20 mouse cellular contexts compared by ENCODE assay signal in genomic region chr3:51497978-51498377, GRCm38 (mm10). TPM values are rescaled to one million over a fixed set of nuclear protein-coding genes. Genes with fewer than 3 reads are reported as not detected.
DNase-seq lines count a peak whose midpoint lies in the region; TF ChIP-seq lines count a peak whose summit lies in the region.
"Had no signal": no experiment of that assay in that cellular context is flagged by ENCODE, and none has a peak within 500 bp of the region (broad histone marks: within the 10 kb centered on the region; RNA-seq: fewer than 3 reads in every experiment).

No protein-coding gene starts in this region.

- H3K9me3 ChIP-seq in CH12.LX (replicated peaks; ENCODE audit: low read length) (no peaks in the 10 kb centered on the region), MEL (replicated peaks; ENCODE audit: insufficient read depth, low read length) (no peaks in the 10 kb centered on the region)
- H3K9me3 ChIP-seq: G1E had no signal

- WGBS in lung, adult 2 months, result 100% methylated on average over 1 of the region's 1 CpGs

- no peak for DNase-seq in layer of hippocampus, adult 2 months (ENCODE audit: low spot score in 2 of 2)
- DNase-seq in layer of hippocampus, postnatal 25 days (ENCODE audit: extremely low spot score in 1 of 2, low spot score in 1 of 2), result no peak
- DNase-seq in CH12.LX (ENCODE audit: extremely low read depth) (no peak), MEL (ENCODE audit: low read depth, low spot score) (no peak)
- no peak for DNase-seq in adrenal gland, adult 8-10 months
- no peak for DNase-seq in lung, adult 2 months
- DNase-seq: adrenal gland, adult 2 months; adrenal gland, postnatal 10 days; adrenal gland, postnatal 14 days; adrenal gland, postnatal 25 days; adrenal gland, postnatal 36 days; B cell, adult 2 months; cerebellum, adult 11 months; cerebellum, adult 11-12 months; cerebellum, adult 18-20 months; cerebellum, adult 2 months; cerebellum, adult 8-10 months; cerebellum, adult 9-10 months had no signal

- no peak for TF ChIP-seq EP300 in CH12.LX (IDR thresholded peaks at IDR 0.05; ENCODE audit: low read length)
- no peak for TF ChIP-seq EP300 in MEL (IDR thresholded peaks at IDR 0.05; ENCODE audit: low read depth in 1 of 2, low read length in 2 of 2)

- in situ Hi-C loops in CH12.LX (cut with MboI; ENCODE audit: low pct_ligation_motif_present, low pct_unique_long_range_greater_than_20kb, low sequenced_read_pairs), result no loop called here

- TF ChIP-seq POLR2A in CH12.LX (IDR thresholded peaks at IDR 0.05; ENCODE audit: low read depth, low read length) (no peak), MEL (IDR thresholded peaks at IDR 0.05; ENCODE audit: control insufficient read depth in 1 of 2, insufficient read depth in 1 of 2, low read depth in 1 of 2, low read length in 2 of 2, poor library complexity in 1 of 2) (no peak)
- no peak for TF ChIP-seq POLR2A in lung, adult 2 months (IDR thresholded peaks at IDR 0.05; ENCODE audit: borderline replicate concordance, extremely low read depth, low read depth, low read length)

- H3K79me2 ChIP-seq in CH12.LX (replicated peaks; ENCODE audit: control insufficient read depth, extremely low read depth, insufficient read depth, poor library complexity, severe bottlenecking), result no peaks in the 10 kb centered on the region
- no peaks in the 10 kb centered on the region for H3K79me2 ChIP-seq in MEL (ENCODE audit: control insufficient read depth, insufficient read depth, low read length, poor library complexity)

- H3K9ac ChIP-seq in CH12.LX (ENCODE audit: insufficient read depth, low read depth) (no peak overlapping the region), MEL (ENCODE audit: control insufficient read depth, low read depth, low read length, poor library complexity, severe bottlenecking) (no peak overlapping the region)

- H3K27ac ChIP-seq in layer of hippocampus, adult 2 months, result 0 out of 2 replicates have a peak overlapping the region, but pooled peaks have one; percentile 43
- H3K27ac ChIP-seq in CH12.LX (ENCODE audit: insufficient read depth, low read depth) (no peak overlapping the region), MEL (ENCODE audit: control insufficient read depth, low read depth, low read length) (no peak overlapping the region)

- no peak overlapping the region for H3K4me3 ChIP-seq in layer of hippocampus, adult 2 months
- H3K4me3 ChIP-seq in CH12.LX (replicated peaks in 1 of 3; ENCODE audit: low read depth in 2 of 3, low read length in 2 of 3, poor library complexity in 1 of 3), result no peak overlapping the region
- no peak overlapping the region for H3K4me3 ChIP-seq in MEL (ENCODE audit: control insufficient read depth in 1 of 2, insufficient read depth in 1 of 2, low read depth in 2 of 2, low read length in 2 of 2)
- no peak overlapping the region for H3K4me3 ChIP-seq in lung, adult 2 months (replicated peaks; ENCODE audit: extremely low read depth, low read depth, low read length)

- no peaks in the 10 kb centered on the region for H3K27me3 ChIP-seq in CH12.LX (replicated peaks)
- no peaks in the 10 kb centered on the region for H3K27me3 ChIP-seq in MEL (ENCODE audit: control insufficient read depth in 1 of 2, insufficient read depth in 2 of 2, low read length in 2 of 2)
- H3K27me3 ChIP-seq: Patski had no signal

- H3K36me3 ChIP-seq in CH12.LX (replicated peaks in 1 of 2; ENCODE audit: control insufficient read depth in 1 of 2, insufficient read depth in 1 of 2, low read length in 1 of 2) (peaks cover 12 to 38% of the 10 kb centered on the region in 2 experiments), MEL (ENCODE audit: control insufficient read depth in 1 of 2, insufficient read depth in 2 of 2, low read length in 2 of 2) (peaks cover 0 to 4% of the 10 kb centered on the region in 2 experiments; a peak in 2 of 4 replicates)

- no peak for TF ChIP-seq RAD21 in CH12.LX (IDR thresholded peaks at IDR 0.05; ENCODE audit: low read depth, low read length)
- TF ChIP-seq RAD21 in MEL (IDR thresholded peaks at IDR 0.05; ENCODE audit: low read depth, low read length), result no peak

- dilution Hi-C loops in CH12.LX (cut with MboI; ENCODE audit: extremely low pct_ligation_motif_present, extremely low pct_unique_long_range_greater_than_20kb, low sequenced_read_pairs), result no loop called here

- H3K4me2 ChIP-seq in CH12.LX (ENCODE audit: insufficient read depth, low read depth, poor library complexity, severe bottlenecking), result no peak overlapping the region

- TF ChIP-seq CTCF in layer of hippocampus, adult 2 months (conservative IDR thresholded peaks at IDR 0.05), result no peak
- TF ChIP-seq CTCF in CH12.LX (conservative IDR thresholded peaks at IDR 0.05 in 1 of 2, IDR thresholded peaks at IDR 0.05 in 1 of 2; ENCODE audit: low read depth in 2 of 2, low read length in 2 of 2), result no peak
- TF ChIP-seq CTCF in MEL (IDR thresholded peaks at IDR 0.05 in 2 of 3, conservative IDR thresholded peaks at IDR 0.05 in 1 of 3; ENCODE audit: control insufficient read depth in 1 of 3, insufficient read depth in 1 of 3, low read depth in 2 of 3, low read length in 3 of 3, poor library complexity in 1 of 3, severe bottlenecking in 1 of 3), result no peak
- TF ChIP-seq CTCF in lung, adult 2 months (IDR thresholded peaks at IDR 0.05; ENCODE audit: insufficient read depth, low read length), result no peak

- H3K4me1 ChIP-seq in CH12.LX (ENCODE audit: control insufficient read depth in 1 of 2, insufficient read depth in 2 of 2) (peaks cover 0 to 9% of the 10 kb centered on the region in 2 experiments; a peak in 2 of 4 replicates), MEL (ENCODE audit: control insufficient read depth in 1 of 2, insufficient read depth in 2 of 2, low read length in 2 of 2) (no peaks in the 10 kb centered on the region)
- no peaks in the 10 kb centered on the region for H3K4me1 ChIP-seq in lung, adult 2 months (ENCODE audit: control insufficient read depth, insufficient read depth, low read length)

TF ChIP-seq in CH12.LX, 34 proteins besides CTCF, POLR2A, EP300 and RAD21:
- peak; percentile 51; the same call in 1 of the 2 replicates for TF ChIP-seq ZKSCAN1 (IDR thresholded peaks at IDR 0.05; ENCODE audit: borderline replicate concordance, low read depth, low read length)
- no peak for TF ChIP-seq TCF12 (IDR thresholded peaks at IDR 0.05; ENCODE audit: low read depth, low read length)

TF ChIP-seq in MEL, 35 proteins besides CTCF, POLR2A, EP300 and RAD21:
- TF ChIP-seq MAFK (IDR thresholded peaks at IDR 0.05; ENCODE audit: borderline replicate concordance, low read depth, low read length) (no peak), KAT2A (conservative IDR thresholded peaks at IDR 0.05; ENCODE audit: low read depth, low read length) (no peak), ZKSCAN1 (IDR thresholded peaks at IDR 0.05; ENCODE audit: low read depth, low read length) (peak; percentile 74)

RNA-seq across cellular contexts. Expression of gene Rab33b, which starts 14.3 kb away (rescaled TPM):
- total RNA-seq in layer of hippocampus, adult 2 months (2021), result 10 to 100 TPM; 22.8 to 25.4 TPM
- 10 to 100 TPM; 23.0 to 24.8 TPM for total RNA-seq in layer of hippocampus, postnatal 25 days (2021)
- total RNA-seq in CH12.LX (2012; rRNA removed) (4.8 and 6.0 TPM in 2 replicates), CH12.LX (2014; rRNA removed) (9.3 and 9.9 TPM in 2 replicates), MEL (2012; rRNA removed) (5.2 and 6.2 TPM in 2 replicates)
- polyA plus RNA-seq in CH12.LX (2012; ENCODE audit: insufficient read length, low read depth) (7.0 and 7.1 TPM in 2 replicates), MEL (2012; ENCODE audit: insufficient read depth in 1 of 2, insufficient read length in 2 of 2, low read depth in 1 of 2, low replicate concordance in 2 of 2, missing spikeins in 1 of 2) (1 to 10 TPM in 1 of 2 experiments, not detected in 1; 4.9 TPM)
- 10 to 100 TPM; 13.9 to 18.5 (median 17.4) TPM for total RNA-seq in adrenal gland, adult 8-10 months (2022)
- polyA plus RNA-seq in lung, adult 2 months (2012; rRNA removed), result 12.9 and 16.6 TPM in 2 replicates
